Mouse (Mus musculus) midbrain, embryonic 14.5 days (tissue): ENCODE measurements around the gene Stxbp5l. TPM values are rescaled to one million over a fixed set of nuclear protein-coding genes. Genes with fewer than 3 reads are reported as not detected.
A peak's percentile ranks its signal among the peaks of the same experiment; 100 is the strongest.
"Not testable (repeated sequence)": the region's sequence is repeated elsewhere in the genome, so short reads cannot be mapped to it uniquely, and the experiment has no call there.

Experiments
- ATAC-seq: fragments of 200-750 bp; cut with Nextera tagmentation; 2 replicates; pipeline ENCODE4 v1.8.0; 2017; ENCODE audit warnings: moderate number of reproducible peaks, moderate library complexity; ENCODE audit not compliant: low FRiP score, low TSS enrichment
- DNase-seq: peaks from one replicate; pipeline ENCODE4 v3.0.0-alpha.2; 2015
- H3K27ac ChIP-seq: fragments of 300-500 bp; sonication (generic); replicated peaks from 2 replicates; pipeline ENCODE4 v1.5.1; 2014; ENCODE audit warnings: mild to moderate bottlenecking, low read depth, low read length, moderate library complexity
- H3K27me3 ChIP-seq: fragments of 300-500 bp; sonication (generic); 2 replicates; pipeline ENCODE4 v1.6.1; 2014; ENCODE audit warnings: low read length, control low read depth, mixed read lengths; ENCODE audit not compliant: control insufficient read depth, insufficient read depth
- H3K36me3 ChIP-seq: fragments of 300-500 bp; sonication (generic); 2 replicates; pipeline ENCODE4 v1.6.1; 2014; ENCODE audit warnings: low read length, control low read depth; ENCODE audit not compliant: control insufficient read depth, insufficient read depth
- H3K4me1 ChIP-seq: fragments of 300-500 bp; sonication (generic); 2 replicates; pipeline ENCODE4 v1.6.1; 2014; ENCODE audit warnings: mild to moderate bottlenecking, antibody characterized with exemption, low read length, control low read depth; ENCODE audit not compliant: control insufficient read depth, insufficient read depth
- H3K4me2 ChIP-seq: fragments of 300-500 bp; sonication (generic); 2 replicates; pipeline ENCODE4 v1.6.1; 2014; ENCODE audit warnings: mild to moderate bottlenecking, low read length, moderate library complexity
- H3K4me3 ChIP-seq: fragments of 300-500 bp; sonication (generic); replicated peaks from 2 replicates; pipeline ENCODE4 v1.5.1; 2014; ENCODE audit warnings: low read depth, low read length
- H3K9ac ChIP-seq: fragments of 300-500 bp; sonication (generic); replicated peaks from 2 replicates; pipeline ENCODE4 v1.6.1; 2014; ENCODE audit warnings: mild to moderate bottlenecking, low read length, moderate library complexity
- H3K9me3 ChIP-seq: fragments of 300-500 bp; sonication (generic); 2 replicates; pipeline ENCODE4 v1.6.1; 2016; ENCODE audit warnings: low read length, control low read depth, mixed read lengths; ENCODE audit not compliant: control insufficient read depth
- WGBS: fragments of 180-500 bp; shearing (Covaris S2); extraction: QIAGEN DNeasy Blood & Tissue Kit; methylation state at CpG from one replicate; pipeline ENCODE4 v1.1.7; 2014; 5-methylcytosine and 5-hydroxymethylcytosine counted together
- polyA plus RNA-seq: library from polyadenylated mRNA; unstranded; fragments of >200 nt; fragmentation: Nextera tagmentation; extraction: Ambion mirVana; gene quantifications from 2 replicates; pipeline ENCODE4 v1.2.1, GENCODE M21; 2014

Gene Stxbp5l
- polyA plus RNA-seq, 1 experiment from 2014 or later = 16.7 TPM

DNA sequence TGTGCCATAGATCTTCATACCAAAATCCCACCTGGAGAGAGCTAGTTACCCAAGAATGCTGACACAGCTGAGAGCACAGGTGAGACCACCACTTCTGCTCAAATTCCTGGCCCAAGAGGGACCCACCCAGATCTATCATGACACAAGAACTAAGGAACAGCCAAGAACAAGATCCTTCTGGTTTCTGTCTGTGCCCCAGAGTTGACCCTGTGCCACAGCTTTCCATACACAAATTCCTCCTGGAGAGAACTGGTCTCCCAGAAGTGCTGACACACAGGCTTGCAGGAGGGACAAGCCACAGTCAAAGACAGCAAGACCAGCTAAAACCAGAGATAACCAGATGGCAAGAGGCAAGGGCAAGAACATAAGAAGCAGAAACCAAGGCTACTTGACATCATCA, 43.3 kb downstream of the Stxbp5l start:
- H3K4me3 ChIP-seq, H3K36me3 ChIP-seq, H3K4me1 ChIP-seq, ATAC-seq, H3K9me3 ChIP-seq, H3K27me3 ChIP-seq, H3K27ac ChIP-seq, H3K4me2 ChIP-seq, H3K9ac ChIP-seq, DNase-seq: not testable (repeated sequence)

DNA sequence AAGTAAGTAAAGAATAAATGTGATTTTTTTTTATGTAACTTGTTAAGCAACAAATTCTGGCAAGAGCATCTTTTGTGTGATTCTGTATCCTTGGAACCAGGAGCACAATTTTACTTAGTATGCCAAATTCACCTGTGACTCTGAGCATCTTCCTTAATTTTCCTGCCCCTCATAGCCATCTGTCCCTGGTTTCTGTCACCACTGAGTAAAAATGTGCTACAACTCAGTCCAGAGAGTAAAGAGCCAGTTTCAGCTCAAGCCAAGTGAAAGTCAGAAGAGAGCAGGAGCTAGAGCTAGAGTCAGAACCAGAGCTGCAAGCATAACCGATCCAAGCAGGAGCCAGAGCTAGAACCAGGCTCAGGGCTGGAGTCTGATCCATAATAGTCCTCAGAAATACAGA, 46.6 kb downstream of the Stxbp5l start:
- Histone ChIP-seq H3K36me3 (no peaks in the 10 kb centered on the region), H3K4me1 (no peaks in the 10 kb centered on the region), H3K27ac (no peak overlapping the region), H3K27me3 (no peaks in the 10 kb centered on the region), H3K4me3 (no peak overlapping the region), H3K9ac (no peak overlapping the region), H3K9me3 (no peaks in the 10 kb centered on the region; the same call in 1 of the 2 replicates), H3K4me2 (no peak overlapping the region)
- DNase-seq = no peak
- ATAC-seq = no peak
- WGBS = 97% methylated on average over 1 of the region's 1 CpGs

DNA sequence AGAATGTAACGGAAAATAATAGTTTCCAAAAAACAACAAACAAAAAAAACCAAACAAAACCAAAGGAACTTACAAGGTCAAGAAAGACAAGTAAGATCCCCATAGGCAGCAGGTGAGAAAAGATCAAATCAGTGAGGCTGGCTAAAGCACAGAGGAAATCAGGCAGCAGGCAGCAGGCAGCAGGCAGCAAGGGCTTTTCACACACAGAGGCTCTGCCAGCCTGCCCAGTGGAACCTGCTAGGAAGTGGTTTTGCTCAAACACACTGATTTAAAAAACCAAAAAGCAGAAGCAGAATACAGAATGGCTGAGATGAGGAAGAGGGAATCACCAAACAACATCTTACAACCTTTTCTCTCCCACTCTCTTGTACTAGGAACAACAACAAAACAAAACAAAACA, 47.2 kb downstream of the Stxbp5l start:
- DNase-seq = no peak
- no peak overlapping the region for H3K9ac ChIP-seq
- no peak overlapping the region for H3K27ac ChIP-seq
- no peaks in the 10 kb centered on the region for H3K4me1 ChIP-seq
- no peaks in the 10 kb centered on the region for H3K27me3 ChIP-seq
- WGBS = 88% methylated on average over 1 of the region's 1 CpGs
- no peaks in the 10 kb centered on the region for H3K36me3 ChIP-seq
- H3K4me3 ChIP-seq = no peak overlapping the region
- ATAC-seq = no peak
- no peak overlapping the region for H3K4me2 ChIP-seq
- no peaks in the 10 kb centered on the region for H3K9me3 ChIP-seq

DNA sequence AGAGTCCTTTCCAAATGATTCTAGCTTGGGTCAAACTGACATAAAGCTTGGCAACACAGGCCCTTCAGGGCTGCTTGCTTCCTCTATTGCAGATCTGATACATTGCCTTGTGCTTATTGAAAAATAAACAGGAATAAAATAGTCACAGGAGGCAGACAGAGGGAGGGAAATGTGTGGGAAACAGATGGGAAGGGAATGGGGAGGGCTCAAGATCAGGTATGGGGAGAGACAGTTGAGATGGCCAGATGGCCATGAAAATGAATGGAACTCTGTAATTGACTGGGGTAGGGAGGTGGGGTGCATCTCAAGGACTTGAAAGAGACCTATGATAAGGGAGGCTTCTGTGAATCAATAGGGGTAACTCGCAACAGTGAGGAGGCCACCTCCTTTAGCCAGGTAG, 80.3 kb downstream of the Stxbp5l start:
- no peak overlapping the region for H3K4me2 ChIP-seq
- 96% methylated on average over 1 of the region's 1 CpGs for WGBS
- no peaks in the 10 kb centered on the region for H3K36me3 ChIP-seq
- no peak overlapping the region for H3K27ac ChIP-seq
- DNase-seq (no peak), ATAC-seq (no peak)
- H3K9ac ChIP-seq = no peak overlapping the region
- no peaks in the 10 kb centered on the region for H3K9me3 ChIP-seq
- H3K4me1 ChIP-seq = no peaks in the 10 kb centered on the region
- H3K4me3 ChIP-seq = no peak overlapping the region
- no peaks in the 10 kb centered on the region for H3K27me3 ChIP-seq

DNA sequence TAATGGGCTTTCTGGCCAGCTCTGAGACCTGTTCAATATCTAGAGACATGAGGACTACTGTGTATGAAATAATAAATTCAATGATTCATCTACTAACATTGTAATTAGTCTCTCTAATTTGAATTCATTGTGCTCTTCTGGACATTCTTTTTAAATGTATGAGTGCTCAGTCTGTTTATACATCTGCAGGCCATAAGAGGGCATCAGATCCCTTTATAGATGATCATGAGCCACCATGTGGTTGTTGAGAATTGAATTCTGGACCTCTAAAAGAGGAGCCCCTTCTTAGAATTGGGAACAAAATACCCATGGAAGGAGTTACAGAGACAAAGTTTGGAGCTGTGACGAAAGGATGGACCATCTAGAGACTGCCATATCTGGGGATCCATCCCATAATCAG, 92.2 kb downstream of the Stxbp5l start:
- Histone ChIP-seq H3K36me3 (no peaks in the 10 kb centered on the region), H3K4me2 (no peak overlapping the region), H3K9me3 (no peaks in the 10 kb centered on the region), H3K4me1 (no peaks in the 10 kb centered on the region), H3K9ac (no peak overlapping the region), H3K27ac (no peak overlapping the region), H3K27me3 (no peaks in the 10 kb centered on the region), H3K4me3 (no peak overlapping the region)
- WGBS = 70% methylated on average over 1 of the region's 1 CpGs
- DNase-seq (peak; percentile 72), ATAC-seq (no peak)

DNA sequence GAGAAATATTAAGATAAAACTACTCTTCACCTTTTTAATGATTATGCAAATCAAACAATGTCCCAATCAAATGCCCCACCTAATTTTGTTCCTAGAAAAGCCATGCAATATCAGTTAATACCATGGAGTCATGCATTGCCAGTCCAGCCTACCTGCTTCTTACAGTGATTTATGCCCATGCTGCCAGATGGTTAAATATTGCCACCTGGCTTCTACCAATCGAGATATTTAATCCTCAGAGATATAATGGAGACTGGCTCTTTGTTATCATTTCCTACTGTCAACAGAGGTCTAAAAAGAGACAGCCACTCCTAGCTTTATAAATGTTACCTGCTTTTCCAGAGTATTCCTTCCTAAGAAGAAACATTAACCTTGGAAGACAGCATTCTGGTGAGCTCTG, 104.6 kb downstream of the Stxbp5l start:
- no peaks in the 10 kb centered on the region for H3K4me1 ChIP-seq
- H3K9ac ChIP-seq = no peak overlapping the region
- no peak overlapping the region for H3K27ac ChIP-seq
- 71% methylated on average over 1 of the region's 1 CpGs for WGBS
- DNase-seq (no peak), ATAC-seq (no peak)
- H3K36me3 ChIP-seq = no peaks in the 10 kb centered on the region
- no peaks in the 10 kb centered on the region for H3K27me3 ChIP-seq
- H3K9me3 ChIP-seq = no peaks in the 10 kb centered on the region
- H3K4me2 ChIP-seq = no peak overlapping the region
- H3K4me3 ChIP-seq = no peak overlapping the region

DNA sequence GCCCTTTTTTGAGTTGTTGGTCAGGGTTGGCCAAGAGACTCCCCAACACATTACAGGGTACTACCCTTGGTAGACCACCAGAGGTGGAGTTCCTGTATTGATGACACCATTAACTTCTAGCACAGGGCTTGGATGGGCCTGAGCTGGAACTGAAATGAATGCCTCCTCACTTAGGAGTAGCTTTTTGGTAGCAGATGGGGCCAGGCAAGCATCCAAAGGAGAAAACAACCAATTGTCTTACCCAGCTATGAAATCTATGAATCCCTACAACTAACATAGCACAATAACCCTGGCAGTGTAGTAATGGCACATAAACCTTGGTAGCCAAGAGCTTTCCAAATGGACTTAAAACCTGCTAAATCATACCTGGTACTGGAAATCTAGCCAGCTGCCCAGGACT, 111.1 kb downstream of the Stxbp5l start:
- Histone ChIP-seq H3K4me2 (no peak overlapping the region), H3K4me1 (no peaks in the 10 kb centered on the region), H3K36me3 (no peaks in the 10 kb centered on the region), H3K27me3 (no peaks in the 10 kb centered on the region), H3K9me3 (no peaks in the 10 kb centered on the region), H3K4me3 (no peak overlapping the region), H3K9ac (no peak overlapping the region), H3K27ac (no peak overlapping the region)
- DNase-seq = no peak
- no peak for ATAC-seq

DNA sequence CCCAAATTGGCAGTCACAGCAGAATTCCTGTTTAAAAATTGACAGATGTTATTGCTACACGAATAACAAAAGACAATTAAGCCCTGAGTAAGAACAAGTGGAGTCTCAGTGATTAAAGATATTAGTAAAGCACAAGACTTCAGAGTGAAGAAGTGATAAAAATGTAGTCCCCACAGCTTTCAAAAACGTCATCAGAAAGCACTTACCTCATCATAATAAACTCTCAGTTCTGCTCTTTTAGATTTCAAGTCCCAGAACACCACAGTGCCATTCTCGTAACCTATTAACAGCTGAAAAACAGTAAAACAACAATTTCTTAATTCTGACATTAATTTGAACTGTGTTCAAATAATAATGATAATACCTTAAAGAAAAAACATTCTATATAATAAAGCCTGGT, 123.1 kb downstream of the Stxbp5l start:
- no peaks in the 10 kb centered on the region for H3K9me3 ChIP-seq
- WGBS = 70% methylated on average over 3 of the region's 3 CpGs
- DNase-seq = no peak
- H3K27ac ChIP-seq = no peak overlapping the region
- H3K9ac ChIP-seq = no peak overlapping the region
- no peaks in the 10 kb centered on the region for H3K4me1 ChIP-seq
- no peak overlapping the region for H3K4me3 ChIP-seq
- H3K36me3 ChIP-seq = no peaks in the 10 kb centered on the region
- no peak for ATAC-seq
- H3K4me2 ChIP-seq = no peak overlapping the region
- H3K27me3 ChIP-seq = no peaks in the 10 kb centered on the region

DNA sequence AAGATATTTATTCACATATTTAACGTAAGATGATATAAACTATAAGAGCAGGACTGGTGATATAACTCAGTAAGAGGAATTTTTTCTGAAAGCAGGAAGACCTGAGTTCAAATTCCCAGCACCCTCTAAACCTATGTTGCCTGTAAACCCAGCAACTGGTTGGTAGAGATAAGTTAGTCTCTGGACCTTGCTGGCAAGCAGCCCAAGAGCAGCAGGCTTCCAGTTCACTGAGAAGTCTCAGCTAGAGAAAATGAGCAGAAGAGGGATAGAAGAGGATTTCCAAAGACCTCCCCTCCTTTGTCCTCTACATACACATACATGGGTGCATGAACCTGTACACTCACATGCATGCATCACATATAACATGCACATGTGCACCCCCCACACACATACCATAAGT, 165.6 kb downstream of the Stxbp5l start:
- ATAC-seq = no peak
- WGBS = 96% methylated on average over 1 of the region's 1 CpGs
- H3K4me2 ChIP-seq = no peak overlapping the region

More for the DNA sequence above, 165.6 kb downstream of the Stxbp5l start:
- Histone ChIP-seq H3K27ac (no peak overlapping the region), H3K4me1 (no peaks in the 10 kb centered on the region), H3K9me3 (no peaks in the 10 kb centered on the region), H3K9ac (no peak overlapping the region), H3K36me3 (no peaks in the 10 kb centered on the region), H3K27me3 (no peaks in the 10 kb centered on the region), H3K4me3 (no peak overlapping the region)
- no peak for DNase-seq
